Mouse (Mus musculus) macrophage (primary cell): ENCODE results near the gene Gm9573. TPM values are rescaled to one million over a fixed set of nuclear protein-coding genes. Genes with fewer than 3 reads are reported as not detected.

Experiments used
- H3K27ac ChIP-seq: fragments of 350-480 bp; formaldehyde crosslinking; 2 replicates; pipeline ENCODE4 v1.9.0; 2021
- H3K36me3 ChIP-seq: fragments of 350-480 bp; formaldehyde crosslinking; 2 replicates; pipeline ENCODE4 v1.9.0; 2021; ENCODE audit errors: inconsistent target
- H3K4me3 ChIP-seq: fragments of 350-480 bp; formaldehyde crosslinking; 2 replicates; pipeline ENCODE4 v1.9.0; 2021; ENCODE audit errors: inconsistent target
- H3K79me2 ChIP-seq: fragments of 350-480 bp; formaldehyde crosslinking; 2 replicates; pipeline ENCODE4 v1.9.0; 2021; ENCODE audit errors: inconsistent target
- WGBS: methylation state at CpG from one replicate; pipeline ENCODE4 v1.1.7; 2026; ENCODE audit warnings: inconsistent platforms; ENCODE audit not compliant: missing documents; 5-methylcytosine and 5-hydroxymethylcytosine counted together
- polyA plus RNA-seq: library from polyadenylated mRNA; stranded (reverse); fragments of 250-400 nt; gene quantifications from 3 replicates; pipeline ENCODE4 v1.2.4, GENCODE M21; 2018; ENCODE audit warnings: inconsistent platforms

Gm9573 gene
- polyA plus RNA-seq, 1 experiment from 2014 or later, result not detected

DNA sequence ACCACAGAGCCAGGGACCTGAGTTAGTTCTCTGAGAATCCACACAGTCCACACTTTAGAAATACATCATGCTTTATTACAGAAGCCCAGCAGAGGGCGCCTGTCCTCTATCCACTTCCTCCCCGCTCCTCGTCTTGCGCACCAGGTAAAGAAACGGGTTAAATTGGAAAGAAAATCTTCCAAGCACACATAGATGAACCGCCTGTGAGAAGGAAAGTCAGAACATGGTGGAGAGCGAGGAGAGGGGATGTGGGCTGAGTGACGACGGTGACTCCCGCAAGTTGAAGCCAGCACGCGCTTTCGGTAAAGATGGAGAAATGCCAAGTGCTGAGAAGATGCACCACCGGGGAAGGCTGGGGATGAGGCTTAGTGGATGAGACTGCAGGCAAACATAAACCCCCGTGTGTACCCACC lies 9.3 kb upstream of the Gm9573 start:
- H3K27ac ChIP-seq, result no peak overlapping the region
- H3K36me3 ChIP-seq, result no peaks in the 10 kb centered on the region
- no peaks in the 10 kb centered on the region for H3K79me2 ChIP-seq
- WGBS, result 2% methylated on average over 15 of the region's 15 CpGs
- H3K4me3 ChIP-seq, result no peak overlapping the region

DNA sequence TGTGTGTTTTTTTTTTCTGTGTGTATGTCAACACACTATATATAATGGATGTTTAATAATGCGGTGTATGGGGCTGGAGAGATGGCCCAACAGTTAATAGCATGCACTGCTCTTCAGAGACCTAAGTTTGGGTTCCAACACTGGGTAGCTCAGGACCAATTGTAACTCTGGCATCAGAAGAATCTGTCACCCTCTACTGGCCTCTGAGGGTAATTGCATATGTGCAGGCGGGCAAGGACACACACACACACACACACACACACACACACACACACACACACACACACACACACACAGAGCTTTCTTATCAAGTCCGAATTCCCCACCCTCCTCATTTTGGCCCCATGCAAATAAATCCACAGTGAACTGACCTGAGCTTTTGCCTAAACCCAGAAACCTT lies 8.8 kb upstream of the Gm9573 start:
- Histone ChIP-seq H3K36me3 (no peaks in the 10 kb centered on the region), H3K27ac (no peak overlapping the region), H3K4me3 (no peak overlapping the region), H3K79me2 (no peaks in the 10 kb centered on the region)
- WGBS, result 82% methylated on average over 3 of the region's 3 CpGs

DNA sequence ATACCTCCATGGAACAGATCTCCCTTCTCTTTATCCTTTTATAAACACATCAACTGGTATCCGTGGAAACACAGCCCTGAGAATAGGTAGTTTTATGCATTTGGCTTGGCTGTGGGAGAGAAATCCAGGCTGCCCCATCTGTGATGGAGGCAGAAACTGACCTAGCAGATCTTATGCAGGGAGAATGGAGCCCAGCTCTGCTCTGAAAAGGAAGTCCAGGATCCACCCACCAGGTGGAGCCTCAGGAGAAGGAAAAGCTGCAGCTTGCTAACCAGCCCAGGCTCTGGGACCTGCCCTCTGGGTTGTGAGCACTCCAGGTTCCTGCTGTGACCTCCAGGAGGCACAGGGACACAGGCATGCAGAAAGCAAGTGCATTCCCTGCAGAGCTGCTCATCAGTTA lies 7.6 kb upstream of the Gm9573 start:
- H3K36me3 ChIP-seq, result no peaks in the 10 kb centered on the region

DNA sequence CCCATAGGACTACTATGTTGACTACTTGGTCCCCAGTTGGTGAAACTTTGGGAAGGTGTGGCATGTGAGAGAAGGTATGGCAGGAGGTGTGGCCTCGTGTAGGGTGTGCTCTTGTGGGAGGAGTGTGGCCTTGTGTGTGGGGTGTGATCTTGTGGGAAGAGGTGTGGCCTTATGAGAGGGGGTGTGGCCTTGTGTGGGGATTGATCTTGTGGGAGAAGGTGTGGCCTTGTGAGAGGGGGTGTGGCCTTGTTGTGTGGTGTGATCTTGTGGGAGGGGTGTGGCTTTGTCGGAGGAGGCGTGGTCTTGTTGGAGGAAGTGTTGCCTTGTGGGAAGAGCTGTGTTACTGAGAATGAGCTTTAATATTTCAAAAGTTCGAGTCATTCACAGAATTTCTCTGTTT lies 9.3 kb downstream of the Gm9573 start:
- Histone ChIP-seq H3K4me3 (no peak overlapping the region), H3K36me3 (no peaks in the 10 kb centered on the region), H3K79me2 (no peaks in the 10 kb centered on the region), H3K27ac (no peak overlapping the region)
- WGBS, result 72% methylated on average over 4 of the region's 4 CpGs

More for the DNA sequence above, 7.6 kb upstream of the Gm9573 start:
- Histone ChIP-seq H3K79me2 (no peaks in the 10 kb centered on the region), H3K4me3 (no peak overlapping the region), H3K27ac (no peak overlapping the region)
- WGBS, result 21% methylated on average over 1 of the region's 1 CpGs

DNA sequence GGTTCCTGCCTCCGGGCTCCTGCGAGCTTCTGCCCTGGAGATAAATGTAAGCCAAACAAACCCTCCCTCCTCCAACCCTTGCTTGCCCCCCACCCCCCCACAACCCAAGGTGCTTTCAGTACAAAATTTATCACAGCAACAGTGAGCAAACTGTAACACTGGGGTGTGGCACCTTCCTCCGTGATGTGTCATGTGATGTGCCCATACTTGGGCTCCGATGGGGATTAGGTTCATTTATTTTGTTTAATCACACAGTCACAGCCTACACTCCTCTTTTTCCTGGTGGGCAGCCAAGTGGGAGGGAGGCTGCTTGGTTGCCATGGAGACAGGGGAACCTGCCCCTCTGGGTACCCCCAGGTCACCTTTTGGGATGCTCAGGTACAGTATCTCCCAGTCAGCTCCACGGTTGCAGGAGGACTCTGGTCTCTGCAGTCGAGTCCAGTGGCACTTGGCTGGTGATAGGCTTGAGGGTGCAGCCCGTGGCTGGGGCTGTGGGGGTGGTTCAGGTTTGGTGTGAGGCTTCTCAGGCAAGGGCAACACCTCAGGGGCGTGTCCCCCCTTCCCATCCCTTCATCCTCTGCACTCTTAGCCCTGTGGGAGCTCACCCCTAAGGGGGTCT lies 24.6 kb downstream of the Gm9573 start:
- 56% methylated on average over 8 of the region's 8 CpGs for WGBS
- H3K4me3 ChIP-seq, result no peak overlapping the region
- H3K27ac ChIP-seq, result no peak overlapping the region
- H3K36me3 ChIP-seq, result no peaks in the 10 kb centered on the region
- no peaks in the 10 kb centered on the region for H3K79me2 ChIP-seq

DNA sequence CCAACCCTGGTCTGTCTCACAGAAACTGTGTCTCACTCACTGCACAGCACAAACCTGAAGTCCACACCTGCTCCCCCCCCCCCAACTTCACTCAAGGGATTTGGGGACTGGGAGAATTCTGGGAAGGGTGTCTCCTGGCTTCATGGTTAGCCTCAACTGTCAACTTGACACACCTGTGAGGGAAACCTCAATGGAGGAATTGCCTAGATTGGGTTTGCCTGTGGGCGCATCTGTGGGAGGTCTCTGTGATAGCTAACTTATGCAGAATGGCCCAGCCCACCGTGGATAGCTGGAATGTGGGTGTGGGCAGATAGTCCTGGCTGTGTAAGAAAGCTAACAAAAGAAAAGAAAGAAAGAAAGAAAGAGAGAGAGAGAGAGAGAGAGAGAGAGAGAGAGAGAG lies 25.2 kb downstream of the Gm9573 start, which contains the start of gene Sfta2:
Gene Sfta2 (plus strand): TSS at position 301 of the 400 bp plus-strand sequence.
- 83% methylated on average over 2 of the region's 2 CpGs for WGBS
- Histone ChIP-seq H3K79me2 (no peaks in the 10 kb centered on the region), H3K27ac (no peak within 1 kb of the TSS), H3K36me3 (no peaks in the 10 kb centered on the region), H3K4me3 (no peak within 1 kb of the TSS)

DNA sequence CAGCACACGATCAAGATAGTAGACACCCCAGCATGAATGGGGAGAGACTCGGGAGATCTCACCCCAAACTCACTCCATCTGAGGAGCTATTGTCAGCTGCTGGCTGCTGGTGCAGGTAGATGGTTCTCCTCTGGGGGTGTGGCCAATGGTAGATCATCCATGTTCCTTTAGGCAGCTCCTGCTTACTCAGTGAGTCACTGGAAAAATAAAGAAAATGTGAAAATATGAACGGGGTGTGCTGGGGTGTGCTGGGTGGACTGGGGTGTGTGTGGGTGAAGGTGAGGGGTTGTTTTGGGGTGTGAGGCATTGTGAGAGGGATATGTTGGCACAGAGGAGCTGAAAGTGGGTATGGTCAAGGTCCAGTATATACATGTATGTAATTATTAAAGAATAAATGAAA lies 29.0 kb downstream of the Gm9573 start:
- Histone ChIP-seq H3K27ac (no peak overlapping the region), H3K4me3 (no peak overlapping the region), H3K79me2 (no peaks in the 10 kb centered on the region), H3K36me3 (no peaks in the 10 kb centered on the region)
- WGBS, result 87% methylated on average over 3 of the region's 3 CpGs

DNA sequence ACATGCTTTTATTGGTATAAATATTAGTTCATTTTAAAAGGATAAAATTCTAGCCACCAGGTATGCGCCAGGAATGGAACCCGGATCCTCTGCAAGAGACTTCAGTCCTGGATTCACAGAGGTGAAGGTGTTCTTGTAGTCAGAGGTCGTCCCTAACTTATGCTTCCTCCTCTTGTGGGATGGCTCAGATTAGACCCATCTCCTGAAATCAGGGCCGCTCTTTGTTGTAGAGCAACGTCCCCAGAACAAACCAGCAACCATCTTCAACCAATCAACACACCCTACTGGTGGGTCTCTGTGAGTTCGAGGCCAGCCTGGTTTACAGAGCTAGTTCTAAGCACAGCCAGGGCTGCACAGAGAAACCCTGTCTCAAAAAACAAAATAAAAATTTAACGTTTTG lies 32.0 kb downstream of the Gm9573 start:
- Histone ChIP-seq H3K27ac (no peak overlapping the region), H3K4me3 (no peak overlapping the region), H3K79me2 (no peaks in the 10 kb centered on the region), H3K36me3 (no peaks in the 10 kb centered on the region)
- WGBS, result 84% methylated on average over 7 of the region's 7 CpGs

DNA sequence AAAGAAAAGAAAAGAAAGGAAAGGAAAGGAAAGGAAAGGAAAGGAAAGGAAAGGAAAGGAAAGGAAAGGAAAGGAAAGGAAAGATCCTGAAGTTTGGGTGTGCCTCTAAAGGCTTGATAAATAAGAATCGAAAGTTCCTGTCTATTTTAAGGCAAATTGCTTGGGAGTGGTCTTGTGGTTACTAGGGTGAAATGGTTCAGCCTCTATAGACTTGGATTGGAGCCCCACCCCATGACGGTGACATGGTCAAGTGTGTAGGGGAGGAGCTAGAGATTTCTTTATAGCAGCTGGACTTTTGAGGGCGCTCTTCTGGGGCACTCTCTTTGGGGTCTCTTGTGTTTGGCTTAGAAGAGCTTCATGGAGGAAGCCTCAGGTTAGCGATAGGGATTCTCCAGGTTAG lies 32.7 kb downstream of the Gm9573 start:
- no peak overlapping the region for H3K4me3 ChIP-seq
- H3K36me3 ChIP-seq, result no peaks in the 10 kb centered on the region
- WGBS, result 23% methylated on average over 4 of the region's 4 CpGs
- H3K79me2 ChIP-seq, result no peaks in the 10 kb centered on the region
- H3K27ac ChIP-seq, result no peak overlapping the region

DNA sequence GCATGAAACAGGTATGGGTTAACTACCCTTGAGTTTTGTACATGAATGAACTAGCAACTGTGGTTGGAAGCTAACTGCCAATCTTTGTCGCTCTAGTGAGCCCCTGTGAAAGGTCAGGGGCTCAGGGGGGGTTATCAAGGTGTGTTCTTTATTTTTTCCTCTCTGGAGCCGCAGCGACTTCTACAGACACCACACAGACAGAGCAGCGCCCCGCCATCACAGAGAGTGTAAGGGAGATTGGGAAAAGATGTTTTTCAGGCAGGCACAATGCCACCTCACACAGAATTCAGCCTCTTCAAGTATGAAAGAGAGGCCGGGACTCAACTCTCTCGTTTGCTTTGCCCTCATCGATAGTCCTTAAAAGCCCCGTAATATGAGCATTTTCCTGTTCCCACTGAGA lies 34.3 kb downstream of the Gm9573 start:
- no peaks in the 10 kb centered on the region for H3K79me2 ChIP-seq
- H3K27ac ChIP-seq, result no peak overlapping the region
- 86% methylated on average over 9 of the region's 9 CpGs for WGBS
- H3K36me3 ChIP-seq, result no peaks in the 10 kb centered on the region
- no peak overlapping the region for H3K4me3 ChIP-seq

DNA sequence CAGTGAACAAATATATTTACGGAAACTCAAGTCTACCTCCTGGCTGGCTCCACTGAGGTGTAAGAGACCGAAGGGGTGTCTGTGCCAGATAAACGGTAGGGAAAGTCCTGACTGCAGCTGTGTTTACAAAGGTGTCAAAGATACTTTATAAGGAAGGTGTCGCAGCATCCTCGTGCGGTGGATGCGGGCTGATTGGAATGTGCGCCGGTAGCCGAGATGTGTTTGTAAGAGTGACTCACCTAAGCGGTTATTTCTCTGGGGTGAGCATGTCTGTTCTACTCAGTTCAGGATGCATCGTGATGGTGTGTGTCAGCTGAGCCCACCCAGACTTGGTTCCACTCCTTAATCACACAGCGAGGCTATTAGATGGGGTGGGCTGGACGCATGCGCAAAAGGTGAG lies 34.7 kb downstream of the Gm9573 start:
- H3K4me3 ChIP-seq, result no peak overlapping the region
- no peaks in the 10 kb centered on the region for H3K36me3 ChIP-seq
- no peak overlapping the region for H3K27ac ChIP-seq
- no peaks in the 10 kb centered on the region for H3K79me2 ChIP-seq
- WGBS, result 92% methylated on average over 15 of the region's 15 CpGs

DNA sequence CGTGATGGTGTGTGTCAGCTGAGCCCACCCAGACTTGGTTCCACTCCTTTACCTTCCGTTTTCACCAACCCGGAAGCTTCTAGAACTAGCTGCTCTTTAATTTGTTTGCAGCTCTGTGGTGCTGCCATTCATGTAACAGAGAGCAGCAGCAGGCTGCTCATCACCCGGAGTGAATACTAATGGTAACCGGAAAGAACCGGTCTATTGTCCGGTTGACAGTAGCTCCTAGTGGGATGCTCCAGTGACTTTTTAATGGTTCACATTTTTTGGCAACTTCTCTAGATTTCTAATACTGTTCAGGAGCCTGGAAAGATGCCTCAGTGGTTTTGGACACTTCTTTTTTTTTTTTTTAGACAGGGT lies 35.2 kb downstream of the Gm9573 start:
- H3K27ac ChIP-seq, result no peak overlapping the region
- no peaks in the 10 kb centered on the region for H3K79me2 ChIP-seq
- no peaks in the 10 kb centered on the region for H3K36me3 ChIP-seq
- WGBS, result 93% methylated on average over 7 of the region's 7 CpGs
- no peak overlapping the region for H3K4me3 ChIP-seq

DNA sequence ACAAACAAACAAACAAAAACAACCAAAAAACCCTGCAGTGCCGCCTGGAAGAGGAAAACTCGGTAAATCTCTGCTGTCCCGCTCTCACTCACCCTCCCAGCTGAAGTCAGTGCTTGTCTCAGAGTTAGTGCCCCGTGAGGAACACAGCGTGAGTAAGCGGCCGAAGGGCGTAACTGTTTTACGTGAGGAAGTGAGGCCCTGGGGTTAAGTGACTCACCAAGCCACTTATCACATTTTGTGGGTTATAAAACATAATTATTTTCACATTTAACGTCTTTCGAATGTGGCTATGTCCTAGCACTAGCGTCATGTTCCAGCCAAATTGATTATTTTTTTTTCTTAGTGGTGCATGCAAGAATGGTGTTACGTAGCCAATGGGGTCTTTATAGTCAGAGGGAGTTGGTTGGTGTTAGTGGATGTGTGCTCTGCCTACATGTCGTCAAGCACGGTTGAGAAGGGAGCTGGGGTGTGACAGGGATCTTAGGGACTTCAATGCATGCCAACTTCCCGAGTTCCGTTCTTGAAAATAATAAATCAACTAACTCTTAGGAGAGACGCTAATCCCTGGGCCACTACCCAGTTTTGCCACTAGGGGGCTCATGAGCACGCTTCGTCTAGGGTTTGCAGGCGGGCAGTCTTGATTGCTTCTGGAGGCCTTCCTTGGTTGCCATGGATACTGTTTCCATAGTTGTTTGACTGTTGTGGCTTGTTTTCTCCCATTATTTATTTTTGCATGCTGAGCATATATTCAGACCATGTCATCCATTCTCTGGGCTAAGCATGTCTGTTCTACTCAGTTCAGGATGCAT lies 35.8 kb downstream of the Gm9573 start:
- Histone ChIP-seq H3K79me2 (no peaks in the 10 kb centered on the region), H3K36me3 (no peaks in the 10 kb centered on the region), H3K27ac (no peak overlapping the region), H3K4me3 (no peak overlapping the region)
- 11% methylated on average over 21 of the region's 21 CpGs for WGBS

DNA sequence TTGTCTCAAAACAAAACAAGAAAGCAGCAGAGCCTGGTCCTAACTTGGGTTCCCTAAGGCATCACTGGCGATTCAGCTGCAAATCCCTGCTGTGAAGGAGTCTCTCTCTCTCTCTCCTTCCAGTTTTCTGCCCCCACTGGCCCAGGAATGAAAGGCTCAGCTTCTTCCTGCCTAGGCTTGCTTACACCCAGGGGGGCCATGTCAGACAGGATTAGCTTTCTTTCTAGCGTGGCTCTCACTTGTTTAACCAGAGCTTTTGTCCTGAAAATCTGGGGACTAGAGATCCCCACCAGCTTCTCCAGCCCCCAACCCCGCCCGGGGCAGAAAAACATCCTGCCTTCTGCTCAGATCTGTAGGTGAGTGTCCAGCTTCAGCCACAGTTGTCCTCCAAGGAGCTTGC lies 38.0 kb downstream of the Gm9573 start:
- H3K4me3 ChIP-seq, result no peak overlapping the region
- no peak overlapping the region for H3K27ac ChIP-seq
- 79% methylated on average over 4 of the region's 4 CpGs for WGBS
- no peaks in the 10 kb centered on the region for H3K79me2 ChIP-seq
- no peaks in the 10 kb centered on the region for H3K36me3 ChIP-seq

DNA sequence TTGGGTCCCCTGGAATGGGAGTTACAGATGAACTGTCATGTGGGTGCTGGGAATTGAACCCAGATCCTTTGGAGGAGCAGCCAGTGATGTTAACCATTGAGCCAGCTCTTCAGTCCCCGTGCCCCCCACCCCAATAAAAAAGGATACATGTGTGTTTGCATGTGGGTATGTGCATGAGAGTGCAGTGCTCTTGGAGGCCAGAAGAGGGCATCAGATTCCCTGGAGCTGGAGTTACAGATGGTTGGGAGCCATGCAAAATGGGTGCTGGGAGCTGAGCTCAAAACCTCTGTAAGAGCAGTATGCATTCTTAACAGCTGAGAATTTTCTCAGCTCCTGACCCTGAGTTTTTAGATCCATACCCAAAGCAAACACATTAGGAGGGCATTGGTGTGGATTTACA lies 39.1 kb downstream of the Gm9573 start:
- 91% methylated on average over 1 of the region's 1 CpGs for WGBS
- Histone ChIP-seq H3K36me3 (no peaks in the 10 kb centered on the region), H3K79me2 (no peaks in the 10 kb centered on the region), H3K27ac (no peak overlapping the region), H3K4me3 (no peak overlapping the region)
